Mouse (Mus musculus) embryonic facial prominence, embryonic 10.5 days (tissue): ENCODE measurements around the gene Cyp4f39. TPM values are rescaled to one million over a fixed set of nuclear protein-coding genes. Genes with fewer than 3 reads are reported as not detected.

ENCODE experiments used
- polyA plus RNA-seq: library from polyadenylated mRNA; unstranded; fragments of >200 nt; fragmentation: Nextera tagmentation; extraction: Ambion mirVana; gene quantifications from 2 replicates; pipeline ENCODE4 v1.2.1, GENCODE M21; 2016

The Cyp4f39 gene
- polyA plus RNA-seq, 1 experiment from 2014 or later = 0.44 TPM

Other genes with a start within 250 kb of the Cyp4f39 start
- 116 and 122 TPM in 2 replicates for gene Brd4, start 168.0 kb upstream of the Cyp4f39 start, polyA plus RNA-seq
- 152 and 159 TPM in 2 replicates for gene Akap8, start 131.5 kb upstream of the Cyp4f39 start, polyA plus RNA-seq
- gene Akap8l, start 102.1 kb upstream of the Cyp4f39 start, polyA plus RNA-seq = 93.0 and 94.5 TPM in 2 replicates
- gene Wiz, start 63.3 kb upstream of the Cyp4f39 start, polyA plus RNA-seq = 35.1 and 35.2 TPM in 2 replicates
- gene Rasal3, start 49.1 kb upstream of the Cyp4f39 start, polyA plus RNA-seq = 0.64 and 0.85 TPM in 2 replicates
- not detected in 2 replicates for gene Pglyrp2, start 28.6 kb upstream of the Cyp4f39 start, polyA plus RNA-seq
- 7.6 and 8.9 TPM in 2 replicates for gene Cyp4f17, start 53.3 kb downstream of the Cyp4f39 start, polyA plus RNA-seq
- 14.0 and 17.0 TPM in 2 replicates for gene Cyp4f16, start 83.8 kb downstream of the Cyp4f39 start, polyA plus RNA-seq
- not detected in 2 replicates for gene Cyp4f37, start 168.6 kb downstream of the Cyp4f39 start, polyA plus RNA-seq
- gene Cyp4f40, start 206.2 kb downstream of the Cyp4f39 start, polyA plus RNA-seq = not detected in 2 replicates
- gene Cyp4f15, start 232.9 kb downstream of the Cyp4f39 start, polyA plus RNA-seq = 0.49 and 1.4 TPM in 2 replicates